Mouse (Mus musculus) lung, embryonic 14.5 days (tissue): ENCODE data around the gene Ptprd. TPM values are rescaled to one million over a fixed set of nuclear protein-coding genes. Genes with fewer than 3 reads are reported as not detected.

Experiments used
- ATAC-seq: fragments of 200-750 bp; cut with Nextera tagmentation; 2 replicates; pipeline ENCODE4 v1.8.0; 2017; ENCODE audit warnings: mild to moderate bottlenecking, moderate TSS enrichment, moderate library complexity; ENCODE audit not compliant: insufficient read depth
- DNase-seq: peaks from one replicate; pipeline ENCODE4 v3.0.0-alpha.2; 2015
- H3K27ac ChIP-seq: fragments of 300-500 bp; sonication (generic); 2 replicates; pipeline ENCODE4 v1.5.1; 2014; ENCODE audit warnings: low read depth, mild to moderate bottlenecking, moderate library complexity
- H3K27me3 ChIP-seq: fragments of 300-500 bp; sonication (generic); 2 replicates; pipeline ENCODE4 v1.6.1; 2014; ENCODE audit warnings: low read length, control low read depth; ENCODE audit not compliant: insufficient read depth
- H3K36me3 ChIP-seq: fragments of 300-500 bp; sonication (generic); 2 replicates; pipeline ENCODE4 v1.6.1; 2014; ENCODE audit warnings: control low read depth; ENCODE audit not compliant: insufficient read depth
- H3K4me1 ChIP-seq: fragments of 300-500 bp; sonication (generic); 2 replicates; pipeline ENCODE4 v1.6.1; 2014; ENCODE audit warnings: antibody characterized with exemption, control low read depth; ENCODE audit not compliant: insufficient read depth
- H3K4me2 ChIP-seq: fragments of 300-500 bp; sonication (generic); 2 replicates; pipeline ENCODE4 v1.6.1; 2014; ENCODE audit warnings: mild to moderate bottlenecking
- H3K4me3 ChIP-seq: fragments of 300-500 bp; sonication (generic); 2 replicates; pipeline ENCODE4 v1.5.1; 2014; ENCODE audit warnings: low read depth, low read length
- H3K9ac ChIP-seq: fragments of 300-500 bp; sonication (generic); 2 replicates; pipeline ENCODE4 v1.6.1; 2014
- H3K9me3 ChIP-seq: fragments of 300-500 bp; sonication (generic); 2 replicates; pipeline ENCODE4 v1.6.1; 2016; ENCODE audit warnings: low read depth, low read length, control low read depth
- CTCF ChIP-seq: IDR thresholded peaks from 2 replicates; pipeline ENCODE4 v1.5.1; 2016; ENCODE audit warnings: antibody characterized with exemption, low read depth
- WGBS: fragments of 180-500 bp; shearing (Covaris S2); extraction: QIAGEN DNeasy Blood & Tissue Kit; methylation state at CpG from one replicate; pipeline ENCODE4 v1.1.7; 2014; 5-methylcytosine and 5-hydroxymethylcytosine counted together
- polyA plus RNA-seq: library from polyadenylated mRNA; unstranded; fragments of >200 nt; fragmentation: Nextera tagmentation; extraction: Ambion mirVana; gene quantifications from 2 replicates; pipeline ENCODE4 v1.2.1, GENCODE M21; 2014

The Ptprd gene
- polyA plus RNA-seq, 1 experiment from 2014 or later = 25.3 TPM

GRCm38 (mm10) chr4:76137901-76138300, 2073.9 kb downstream of the Ptprd start:
- Histone ChIP-seq H3K4me2 (no peak overlapping the region), H3K4me1 (no peaks in the 10 kb centered on the region), H3K9ac (no peak overlapping the region), H3K9me3 (no peaks in the 10 kb centered on the region), H3K27ac (no peak overlapping the region), H3K27me3 (no peaks in the 10 kb centered on the region), H3K4me3 (no peak overlapping the region), H3K36me3 (0 out of 2 replicates have a peak, but pooled peaks cover 2% of the 10 kb centered on the region)
- TF ChIP-seq CTCF = no peak
- ATAC-seq = no peak
- 67% methylated on average over 3 of the region's 3 CpGs for WGBS
- DNase-seq = peak; percentile 17

GRCm38 (mm10) chr4:76136625-76137024, 2075.1 kb downstream of the Ptprd start:
- no peaks in the 10 kb centered on the region for H3K9me3 ChIP-seq
- H3K27ac ChIP-seq = no peak overlapping the region
- 0 out of 2 replicates have a peak, but pooled peaks cover 3% of the 10 kb centered on the region for H3K36me3 ChIP-seq
- H3K4me2 ChIP-seq = no peak overlapping the region
- no peaks in the 10 kb centered on the region for H3K27me3 ChIP-seq
- ATAC-seq = no peak
- H3K4me1 ChIP-seq = no peaks in the 10 kb centered on the region
- TF ChIP-seq CTCF = no peak
- H3K4me3 ChIP-seq = no peak overlapping the region
- 88% methylated on average over 14 of the region's 14 CpGs for WGBS
- no peak for DNase-seq
- H3K9ac ChIP-seq = no peak overlapping the region

GRCm38 (mm10) chr4:76091845-76092244, 2119.9 kb downstream of the Ptprd start:
- Histone ChIP-seq H3K36me3 (0 out of 2 replicates have a peak, but pooled peaks cover 3% of the 10 kb centered on the region), H3K9ac (no peak overlapping the region), H3K4me1 (no peaks in the 10 kb centered on the region), H3K27ac (no peak overlapping the region), H3K27me3 (no peaks in the 10 kb centered on the region), H3K9me3 (no peaks in the 10 kb centered on the region), H3K4me3 (no peak overlapping the region), H3K4me2 (no peak overlapping the region)
- ATAC-seq (no peak), DNase-seq (no peak)
- WGBS = 80% methylated on average over 4 of the region's 4 CpGs
- no peak for TF ChIP-seq CTCF

- no peaks in the 10 kb centered on the region for H3K9me3 ChIP-seq
- H3K36me3 ChIP-seq = 0 out of 2 replicates have a peak, but pooled peaks cover 9% of the 10 kb centered on the region
- no peak overlapping the region for H3K4me3 ChIP-seq
- H3K9ac ChIP-seq = no peak overlapping the region
- no peaks in the 10 kb centered on the region for H3K4me1 ChIP-seq
- TF ChIP-seq CTCF = no peak
- ATAC-seq (no peak), DNase-seq (no peak)
- H3K4me2 ChIP-seq = no peak overlapping the region
- no peak overlapping the region for H3K27ac ChIP-seq
- H3K27me3 ChIP-seq = no peaks in the 10 kb centered on the region
Measured at GRCm38 (mm10) chr4:76089866-76090265, 2121.9 kb downstream of the Ptprd start.

GRCm38 (mm10) chr4:76076051-76076450, 2135.7 kb downstream of the Ptprd start:
- DNase-seq (no peak), ATAC-seq (no peak)
- Histone ChIP-seq H3K27ac (no peak overlapping the region), H3K4me3 (no peak overlapping the region), H3K9ac (no peak overlapping the region), H3K36me3 (no peaks in the 10 kb centered on the region), H3K9me3 (no peaks in the 10 kb centered on the region), H3K4me1 (no peaks in the 10 kb centered on the region), H3K4me2 (no peak overlapping the region), H3K27me3 (no peaks in the 10 kb centered on the region)
- 86% methylated on average over 1 of the region's 1 CpGs for WGBS
- TF ChIP-seq CTCF = no peak

- 74% methylated on average over 3 of the region's 3 CpGs for WGBS
- Histone ChIP-seq H3K4me2 (no peak overlapping the region), H3K36me3 (no peaks in the 10 kb centered on the region), H3K27me3 (no peaks in the 10 kb centered on the region), H3K4me1 (no peaks in the 10 kb centered on the region), H3K9me3 (no peaks in the 10 kb centered on the region), H3K27ac (no peak overlapping the region), H3K9ac (no peak overlapping the region), H3K4me3 (no peak overlapping the region)
- no peak for TF ChIP-seq CTCF
- DNase-seq = no peak
- no peak for ATAC-seq
Measured at GRCm38 (mm10) chr4:76073286-76073685, 2138.5 kb downstream of the Ptprd start.

GRCm38 (mm10) chr4:76071720-76072119, 2140.0 kb downstream of the Ptprd start:
- no peak for TF ChIP-seq CTCF
- Histone ChIP-seq H3K4me2 (no peak overlapping the region), H3K9me3 (no peaks in the 10 kb centered on the region), H3K36me3 (no peaks in the 10 kb centered on the region), H3K4me1 (no peaks in the 10 kb centered on the region), H3K4me3 (no peak overlapping the region), H3K9ac (no peak overlapping the region), H3K27me3 (no peaks in the 10 kb centered on the region), H3K27ac (no peak overlapping the region)
- ATAC-seq (no peak), DNase-seq (no peak)
- 89% methylated on average over 6 of the region's 6 CpGs for WGBS

GRCm38 (mm10) chr4:76056836-76057235, 2154.9 kb downstream of the Ptprd start:
- Histone ChIP-seq H3K4me1 (no peaks in the 10 kb centered on the region), H3K9me3 (no peaks in the 10 kb centered on the region), H3K36me3 (no peaks in the 10 kb centered on the region), H3K9ac (no peak overlapping the region), H3K4me2 (no peak overlapping the region), H3K4me3 (no peak overlapping the region), H3K27me3 (no peaks in the 10 kb centered on the region), H3K27ac (no peak overlapping the region)
- DNase-seq = no peak
- 78% methylated on average over 2 of the region's 2 CpGs for WGBS
- TF ChIP-seq CTCF = no peak
- no peak for ATAC-seq
